Mouse (Mus musculus): ENCODE data around the gene Krt33b. TPM values are rescaled to one million over a fixed set of nuclear protein-coding genes. Genes with fewer than 3 reads are reported as not detected.

Krt33b gene
- total RNA-seq, 2 experiments from 2014 or later, result not detected

DNA sequence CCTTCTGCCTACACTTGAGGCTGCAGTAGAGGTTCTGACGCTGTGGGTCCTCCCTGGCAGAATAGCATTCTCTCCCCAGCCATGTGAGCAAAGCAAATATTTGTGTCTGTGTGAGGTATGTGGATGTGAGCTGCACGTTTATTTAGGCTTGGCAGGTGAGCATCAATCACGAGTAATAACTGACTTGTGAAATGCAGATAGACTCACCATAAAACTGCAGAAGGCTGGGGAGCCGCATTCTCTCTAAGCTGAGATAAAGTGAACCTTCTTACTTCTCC lies 35.3 kb downstream of the Krt33b start:
- DNase-seq, result no peak
- intact Hi-C loops (cut with DNase I), result no loop called here

GRCm38 (mm10) chr11:99993620-99994383 lies 35.9 kb downstream of the Krt33b start, which contains the start of gene Krtap17-1:
Krtap17-1 (minus strand) TSS chr11:99993994.
- intact Hi-C loops (cut with DNase I), result no loop called here
- no peak for DNase-seq

GRCm38 (mm10) chr11:99990571-99990970 lies 39.1 kb downstream of the Krt33b start:
- intact Hi-C loops (cut with DNase I), result no loop called here
- no peak for DNase-seq

GRCm38 (mm10) chr11:99989881-99990405 lies 39.7 kb downstream of the Krt33b start:
- DNase-seq, result no peak
- intact Hi-C loops (cut with DNase I), result no loop called here

GRCm38 (mm10) chr11:99988530-99988929 lies 41.1 kb downstream of the Krt33b start:
- no peak for DNase-seq
- intact Hi-C loops (cut with DNase I), result no loop called here

DNA sequence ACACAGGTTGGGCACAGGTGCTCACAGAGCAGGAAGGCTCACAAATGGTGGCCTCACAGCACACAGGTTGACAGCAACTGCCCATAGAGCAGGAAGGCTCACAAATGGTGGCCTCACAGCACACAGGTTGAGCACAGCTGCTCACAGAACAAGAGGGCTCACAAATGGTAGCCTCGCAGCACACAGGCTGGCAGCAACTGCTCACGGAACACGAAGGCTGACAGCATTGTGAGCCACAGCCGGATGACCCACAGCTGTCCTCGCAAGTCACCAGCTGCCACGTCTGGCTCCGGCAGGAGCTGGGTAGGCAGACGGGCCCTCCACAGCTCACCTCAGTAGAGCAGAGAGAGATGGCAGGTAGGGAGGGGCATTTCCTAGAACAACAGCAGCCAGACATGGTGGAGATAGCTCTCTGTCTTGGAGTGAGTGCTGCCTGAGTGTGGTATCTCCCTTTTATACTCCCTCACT lies 43.5 kb downstream of the Krt33b start, which contains the start of gene Krtap16-1:
Krtap16-1 (minus strand) TSS at position 418 of the 468 bp plus-strand sequence.
- DNase-seq, result no peak
- intact Hi-C loops (cut with DNase I), result no loop called here

DNA sequence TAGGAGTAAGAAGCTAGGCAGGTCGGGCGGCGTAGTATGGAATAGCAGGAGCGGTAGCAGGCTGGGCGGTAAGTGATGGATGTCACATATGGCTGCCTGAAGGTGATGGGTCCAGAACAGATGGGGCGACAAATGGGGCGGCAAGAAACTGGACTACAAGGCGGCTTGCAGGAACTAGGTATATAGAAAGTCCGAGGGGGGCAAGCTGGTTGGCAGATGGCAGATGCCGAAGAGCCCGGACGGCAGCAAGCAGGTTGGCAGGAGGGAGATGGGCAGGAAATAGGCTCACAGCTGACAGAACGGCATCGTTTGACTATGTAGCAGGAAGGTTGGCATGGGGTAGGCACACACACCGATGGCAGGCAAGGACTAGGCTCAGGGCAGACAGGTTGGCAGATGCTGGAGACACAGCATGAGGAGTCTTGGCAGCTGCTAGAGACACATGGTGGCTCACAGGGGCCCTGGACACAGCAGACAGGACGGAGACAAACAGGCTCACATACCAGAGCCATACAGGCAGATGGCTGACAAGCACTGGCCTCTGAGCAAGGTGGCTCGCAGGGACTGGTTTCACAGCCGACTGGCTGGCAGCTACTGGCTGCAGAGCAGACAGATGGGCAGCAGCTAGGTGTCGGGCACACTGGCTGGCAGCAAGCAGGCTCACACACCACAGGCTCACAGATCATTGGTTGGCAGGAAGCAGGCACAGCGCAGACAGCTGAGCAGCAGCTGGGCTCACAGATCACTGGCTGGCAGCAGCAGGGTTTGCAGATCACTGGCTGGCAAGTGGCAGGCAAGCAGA lies 44.2 kb downstream of the Krt33b start:
- DNase-seq, result peak; percentile 18 to 27
- intact Hi-C loops (cut with DNase I), result no loop called here

DNA sequence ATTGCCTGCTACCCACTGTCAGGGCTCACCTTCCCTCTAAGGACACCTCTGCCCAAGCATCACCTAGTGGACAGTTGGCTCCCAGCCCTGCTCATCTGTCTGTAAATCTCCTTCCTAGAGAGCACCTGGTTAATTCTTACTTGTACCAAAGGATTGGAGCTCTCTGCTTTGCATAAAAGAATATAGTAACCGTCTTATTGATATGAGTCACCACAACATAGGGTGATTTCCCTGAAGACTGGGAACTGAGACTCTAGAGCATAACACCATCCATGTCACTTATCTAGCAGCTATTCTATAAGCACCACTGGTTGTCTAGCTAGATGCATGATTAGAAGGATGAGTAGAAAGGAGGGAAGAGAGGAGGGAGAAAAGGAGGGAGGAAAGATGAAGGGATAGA lies 46.2 kb downstream of the Krt33b start:
- DNase-seq, result no peak
- intact Hi-C loops (cut with DNase I), result no loop called here

GRCm38 (mm10) chr11:99982731-99983130 lies 46.9 kb downstream of the Krt33b start:
- no peak for DNase-seq
- intact Hi-C loops (cut with DNase I), result no loop called here

- DNase-seq, result no peak
- intact Hi-C loops (cut with DNase I), result no loop called here
These were observed 50.7 kb downstream of the Krt33b start, which contains the start of gene Krtap29-1 for GRCm38 (mm10) chr11:99978953-99979352. Krtap29-1 (minus strand) TSS chr11:99979053.

Other genes with a start within 250 kb of the Krt33b start
- gene Krtap4-8, start 249.2 kb downstream of the Krt33b start, total RNA-seq (2021), result not detected
- gene Krtap4-9, start 244.7 kb downstream of the Krt33b start, total RNA-seq (2021), result not detected
- gene Gm11596, start 236.4 kb downstream of the Krt33b start, total RNA-seq (2021), result not detected
- not detected for gene Gm11569, start 230.9 kb downstream of the Krt33b start, total RNA-seq (2021)
- not detected for gene Gm11554, start 225.4 kb downstream of the Krt33b start, total RNA-seq (2021)
- gene Krtap4-13, start 220.0 kb downstream of the Krt33b start, total RNA-seq (2021), result not detected
- not detected for gene Gm11564, start 214.2 kb downstream of the Krt33b start, total RNA-seq (2021)
- not detected for gene 2300003K06Rik, start 191.8 kb downstream of the Krt33b start, total RNA-seq (2021)
- gene Krtap4-16, start 178.3 kb downstream of the Krt33b start, total RNA-seq (2021), result not detected
- not detected for gene Gm11568, start 172.0 kb downstream of the Krt33b start, total RNA-seq (2021)
- not detected for gene Gm11559, start 165.4 kb downstream of the Krt33b start, total RNA-seq (2021)
- gene Krtap9-1, start 156.5 kb downstream of the Krt33b start, total RNA-seq (2021), result not detected
- not detected for gene Gm11567, start 150.7 kb downstream of the Krt33b start, total RNA-seq (2021)
- gene Krtap31-1, start 121.9 kb downstream of the Krt33b start, total RNA-seq (2021), result not detected
- not detected for gene Gm11565, start 115.1 kb downstream of the Krt33b start, total RNA-seq (2021)
- not detected for gene Krtap31-2, start 93.6 kb downstream of the Krt33b start, total RNA-seq (2021)
- not detected for gene Krtap9-5, start 81.4 kb downstream of the Krt33b start, total RNA-seq (2021)
- gene Krtap29-1, start 50.8 kb downstream of the Krt33b start, total RNA-seq (2021), result not detected
- gene Krtap16-1, start 43.3 kb downstream of the Krt33b start, total RNA-seq (2021), result not detected
- not detected for gene Krtap17-1, start 35.9 kb downstream of the Krt33b start, total RNA-seq (2021)
- not detected for gene Krt33a, start 13.7 kb downstream of the Krt33b start, total RNA-seq (2021)
- gene Krt34, start 11.7 kb upstream of the Krt33b start, total RNA-seq (2021), result not detected
- not detected for gene Krt31, start 20.7 kb upstream of the Krt33b start, total RNA-seq (2021)
- not detected for gene Krt32, start 58.4 kb upstream of the Krt33b start, total RNA-seq (2021)
- gene Krt35, start 66.4 kb upstream of the Krt33b start, total RNA-seq (2021), result not detected
- gene Krt36, start 75.8 kb upstream of the Krt33b start, total RNA-seq (2021), result not detected
- gene Krt13, start 91.7 kb upstream of the Krt33b start, total RNA-seq (2021), result not detected
- gene Krt15, start 106.1 kb upstream of the Krt33b start, total RNA-seq (2021), result not detected
- gene Krt19, start 118.8 kb upstream of the Krt33b start, total RNA-seq (2021), result under 1 TPM; 0.41 to 0.57 TPM
- gene Krt9, start 163.4 kb upstream of the Krt33b start, total RNA-seq (2021), result not detected
- gene Krt14, start 177.7 kb upstream of the Krt33b start, total RNA-seq (2021), result not detected
- not detected for gene Krt16, start 219.0 kb upstream of the Krt33b start, total RNA-seq (2021)
- gene Krt17, start 231.2 kb upstream of the Krt33b start, total RNA-seq (2021), result under 1 TPM in 1 of 2 experiments, not detected in 1; 0.82 TPM
- gene Krt42, start 240.0 kb upstream of the Krt33b start, total RNA-seq (2021), result not detected